Mouse (Mus musculus): ENCODE data around the gene Sema3d. TPM values are rescaled to one million over a fixed set of nuclear protein-coding genes. Genes with fewer than 3 reads are reported as not detected.

Sema3d gene
- total RNA-seq, 1 experiment: 0.76 TPM

DNA sequence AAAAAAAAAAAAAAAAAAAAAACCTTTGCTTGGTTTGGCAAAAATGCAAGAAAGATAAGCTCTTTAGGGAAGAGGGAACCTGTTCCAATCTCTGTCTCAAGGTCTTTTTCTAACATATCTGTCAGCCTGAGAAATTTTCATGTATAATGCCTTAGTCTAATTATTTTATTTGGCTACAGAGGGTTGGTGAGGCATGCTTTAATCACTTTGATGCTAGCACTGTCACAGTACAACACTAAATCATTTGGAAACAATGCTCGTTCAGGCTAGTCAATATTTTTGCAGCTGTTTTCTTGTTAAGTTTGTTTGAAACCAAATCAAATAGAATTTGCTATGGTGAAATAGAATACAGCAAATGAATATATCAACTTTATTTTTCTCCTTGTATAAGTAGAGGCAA is 74.3 kb downstream of the Sema3d start:
- no peaks in the 10 kb centered on the region for H3K36me3 ChIP-seq (ENCODE audit: control insufficient read depth, insufficient read depth, low read length, poor library complexity, severe bottlenecking)
- H3K4me3 ChIP-seq (ENCODE audit: insufficient read depth in 1 of 2, low read depth in 1 of 2, low read length in 2 of 2, poor library complexity in 1 of 2, severe bottlenecking in 1 of 2): no peak overlapping the region
- in situ Hi-C loops (cut with MboI; ENCODE audit: low sequenced_read_pairs in 2 of 2, unreplicated experiment in 2 of 2): no loop called here
- H3K9ac ChIP-seq (ENCODE audit: insufficient read depth, low read depth, low read length, poor library complexity, severe bottlenecking): no peak overlapping the region
- no peak for TF ChIP-seq MAFK (IDR thresholded peaks at IDR 0.05; ENCODE audit: insufficient read depth, low read depth, low read length)
- no peak for TF ChIP-seq ZC3H11A (IDR thresholded peaks at IDR 0.05; ENCODE audit: borderline replicate concordance, low read depth, low read length)
- TF ChIP-seq HCFC1 (IDR thresholded peaks at IDR 0.05; ENCODE audit: borderline replicate concordance, insufficient read depth, low read length): no peak
- TF ChIP-seq ZNF384 (IDR thresholded peaks at IDR 0.05; ENCODE audit: low read depth, low read length): no peak
- no peak for TF ChIP-seq CHD2 (IDR thresholded peaks at IDR 0.05; ENCODE audit: low read depth, low read length)
- H3K27ac ChIP-seq (ENCODE audit: insufficient read depth, low read depth, low read length, poor library complexity, severe bottlenecking): no peak overlapping the region
- DNase-seq (ENCODE audit: low read depth, low spot score): no peak
- H3K9me3 ChIP-seq (ENCODE audit: control insufficient read depth, insufficient read depth, low read depth, low read length): peaks cover 5% of the 10 kb centered on the region
- no peaks in the 10 kb centered on the region for H3K4me1 ChIP-seq (ENCODE audit: control insufficient read depth in 2 of 2, insufficient read depth in 2 of 2, low read length in 2 of 2, poor library complexity in 1 of 2)

DNA sequence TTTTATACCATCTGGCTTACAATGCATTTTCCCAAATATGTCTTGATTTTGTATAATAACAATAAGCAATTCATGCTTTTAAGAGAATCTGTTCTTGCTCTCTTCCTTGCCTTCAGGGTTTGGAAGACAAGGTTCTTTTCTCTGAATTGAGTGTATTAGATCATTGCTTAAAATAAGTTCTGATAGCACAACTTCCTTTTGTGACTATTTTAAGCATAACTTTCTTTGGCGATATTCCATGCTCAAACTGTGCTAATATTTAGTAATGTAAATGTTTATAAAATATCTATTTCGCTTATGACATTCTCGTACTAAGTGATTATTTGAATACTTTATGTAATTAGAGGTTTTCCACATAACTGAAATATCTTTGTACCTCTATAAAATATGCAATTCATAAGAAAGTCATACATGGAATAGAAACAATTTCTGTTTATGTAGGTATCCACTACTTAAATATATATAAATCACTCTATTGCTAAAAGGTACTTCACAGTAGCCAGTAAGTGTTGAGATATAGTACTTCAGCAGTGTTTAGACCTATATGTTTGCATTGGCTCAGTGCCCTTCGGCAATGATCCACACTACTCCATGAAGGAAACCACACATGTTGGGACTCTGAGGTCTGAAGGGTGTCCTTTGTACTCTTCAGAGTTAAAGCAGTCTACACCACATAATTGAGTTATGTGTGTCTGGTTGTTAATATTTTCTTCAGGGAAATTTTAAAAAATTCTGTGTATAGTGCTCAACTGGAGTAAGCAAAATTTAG is 84.6 kb downstream of the Sema3d start:
- H3K27ac ChIP-seq (ENCODE audit: insufficient read depth, low read depth, low read length, poor library complexity, severe bottlenecking): no peak overlapping the region
- H3K9ac ChIP-seq (ENCODE audit: insufficient read depth, low read depth, low read length, poor library complexity, severe bottlenecking): no peak overlapping the region
- no peaks in the 10 kb centered on the region for H3K4me1 ChIP-seq (ENCODE audit: control insufficient read depth in 2 of 2, insufficient read depth in 2 of 2, low read length in 2 of 2, poor library complexity in 1 of 2)
- H3K4me3 ChIP-seq (ENCODE audit: insufficient read depth in 1 of 2, low read depth in 1 of 2, low read length in 2 of 2, poor library complexity in 1 of 2, severe bottlenecking in 1 of 2): no peak overlapping the region
- in situ Hi-C loops (cut with MboI; ENCODE audit: low sequenced_read_pairs in 2 of 2, unreplicated experiment in 2 of 2): no loop called here
- H3K9me3 ChIP-seq (ENCODE audit: control insufficient read depth, insufficient read depth, low read depth, low read length): no peaks in the 10 kb centered on the region
- H3K36me3 ChIP-seq (ENCODE audit: control insufficient read depth, insufficient read depth, low read length, poor library complexity, severe bottlenecking): no peaks in the 10 kb centered on the region
- TF ChIP-seq MAFK (IDR thresholded peaks at IDR 0.05; ENCODE audit: insufficient read depth, low read depth, low read length): no peak
- no peak for TF ChIP-seq HCFC1 (IDR thresholded peaks at IDR 0.05; ENCODE audit: borderline replicate concordance, insufficient read depth, low read length)
- TF ChIP-seq CHD2 (IDR thresholded peaks at IDR 0.05; ENCODE audit: low read depth, low read length): no peak
- no peak for TF ChIP-seq ZC3H11A (IDR thresholded peaks at IDR 0.05; ENCODE audit: borderline replicate concordance, low read depth, low read length)
- no peak for TF ChIP-seq ZNF384 (IDR thresholded peaks at IDR 0.05; ENCODE audit: low read depth, low read length)
- no peak for DNase-seq (ENCODE audit: low read depth, low spot score)

DNA sequence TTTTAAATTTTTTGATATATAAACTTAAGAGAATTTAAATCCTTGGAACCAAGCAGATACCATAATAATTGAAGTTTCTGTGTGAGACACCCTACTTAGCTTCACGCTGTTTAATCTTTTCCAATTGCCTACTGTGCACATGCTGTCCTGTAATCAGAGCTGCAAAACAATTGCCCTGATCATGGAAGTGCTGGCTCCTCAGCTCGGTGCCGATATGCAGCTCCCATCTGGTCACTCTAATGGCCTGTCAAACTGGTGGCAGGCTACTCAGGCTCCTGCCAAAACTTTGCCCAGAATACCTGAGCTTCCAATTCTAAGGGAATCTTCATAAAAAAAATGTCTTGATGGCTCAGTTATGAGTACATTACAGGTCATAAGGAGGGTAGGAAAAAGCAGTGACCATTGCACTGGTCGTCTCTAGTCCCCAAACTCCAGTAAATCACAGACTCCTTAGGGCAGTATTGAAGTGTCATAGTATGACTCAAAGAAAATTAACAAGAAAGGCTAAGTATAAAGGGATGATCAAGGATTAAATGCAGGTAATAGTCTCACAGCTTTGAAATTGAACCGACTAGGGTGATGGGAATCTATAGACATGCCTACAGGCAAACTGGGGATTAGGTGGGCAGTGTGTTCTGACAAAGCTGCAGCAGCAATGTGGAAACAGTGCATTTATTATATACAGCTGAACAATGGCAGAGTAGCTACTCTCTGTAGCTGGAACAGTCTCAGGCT is 91.9 kb downstream of the Sema3d start:
- TF ChIP-seq HCFC1 (IDR thresholded peaks at IDR 0.05; ENCODE audit: borderline replicate concordance, insufficient read depth, low read length): no peak
- TF ChIP-seq MAFK (IDR thresholded peaks at IDR 0.05; ENCODE audit: insufficient read depth, low read depth, low read length): no peak
- no peak for TF ChIP-seq ZNF384 (IDR thresholded peaks at IDR 0.05; ENCODE audit: low read depth, low read length)
- no peak for TF ChIP-seq ZC3H11A (IDR thresholded peaks at IDR 0.05; ENCODE audit: borderline replicate concordance, low read depth, low read length)
- no peak for TF ChIP-seq CHD2 (IDR thresholded peaks at IDR 0.05; ENCODE audit: low read depth, low read length)

DNA sequence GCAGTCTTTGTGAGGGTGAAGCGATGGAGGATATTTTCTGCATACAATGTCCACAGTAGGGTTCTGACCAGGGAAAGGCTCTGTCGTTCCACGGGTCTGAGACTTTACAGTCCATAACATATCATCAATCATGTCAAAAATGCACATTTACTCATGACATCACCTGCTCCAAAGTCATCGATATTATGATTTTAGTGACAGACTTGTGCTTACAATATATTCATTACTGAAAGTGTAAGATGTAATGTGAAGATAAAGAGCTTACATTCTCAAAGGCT is 92.4 kb downstream of the Sema3d start:
- Histone ChIP-seq H3K4me1 (ENCODE audit: control insufficient read depth in 2 of 2, insufficient read depth in 2 of 2, low read length in 2 of 2, poor library complexity in 1 of 2) (no peaks in the 10 kb centered on the region), H3K9ac (ENCODE audit: insufficient read depth, low read depth, low read length, poor library complexity, severe bottlenecking) (no peak overlapping the region), H3K36me3 (ENCODE audit: control insufficient read depth, insufficient read depth, low read length, poor library complexity, severe bottlenecking) (no peaks in the 10 kb centered on the region), H3K4me3 (ENCODE audit: insufficient read depth in 1 of 2, low read depth in 1 of 2, low read length in 2 of 2, poor library complexity in 1 of 2, severe bottlenecking in 1 of 2) (no peak overlapping the region), H3K27ac (ENCODE audit: insufficient read depth, low read depth, low read length, poor library complexity, severe bottlenecking) (no peak overlapping the region), H3K9me3 (ENCODE audit: control insufficient read depth, insufficient read depth, low read depth, low read length) (no peaks in the 10 kb centered on the region)
- DNase-seq (ENCODE audit: low read depth, low spot score): no peak
- TF ChIP-seq CHD2 (IDR thresholded peaks at IDR 0.05; ENCODE audit: low read depth, low read length) (no peak), MAFK (IDR thresholded peaks at IDR 0.05; ENCODE audit: insufficient read depth, low read depth, low read length) (no peak), ZC3H11A (IDR thresholded peaks at IDR 0.05; ENCODE audit: borderline replicate concordance, low read depth, low read length) (no peak), HCFC1 (IDR thresholded peaks at IDR 0.05; ENCODE audit: borderline replicate concordance, insufficient read depth, low read length) (no peak), ZNF384 (IDR thresholded peaks at IDR 0.05; ENCODE audit: low read depth, low read length) (no peak)
- in situ Hi-C loops (cut with MboI; ENCODE audit: low sequenced_read_pairs in 2 of 2, unreplicated experiment in 2 of 2): no loop called here

More for the DNA sequence above, 91.9 kb downstream of the Sema3d start:
- Histone ChIP-seq H3K4me1 (ENCODE audit: control insufficient read depth in 2 of 2, insufficient read depth in 2 of 2, low read length in 2 of 2, poor library complexity in 1 of 2) (no peaks in the 10 kb centered on the region), H3K4me3 (ENCODE audit: insufficient read depth in 1 of 2, low read depth in 1 of 2, low read length in 2 of 2, poor library complexity in 1 of 2, severe bottlenecking in 1 of 2) (no peak overlapping the region), H3K36me3 (ENCODE audit: control insufficient read depth, insufficient read depth, low read length, poor library complexity, severe bottlenecking) (no peaks in the 10 kb centered on the region), H3K9ac (ENCODE audit: insufficient read depth, low read depth, low read length, poor library complexity, severe bottlenecking) (no peak overlapping the region), H3K9me3 (ENCODE audit: control insufficient read depth, insufficient read depth, low read depth, low read length) (no peaks in the 10 kb centered on the region), H3K27ac (ENCODE audit: insufficient read depth, low read depth, low read length, poor library complexity, severe bottlenecking) (no peak overlapping the region)
- in situ Hi-C loops (cut with MboI; ENCODE audit: low sequenced_read_pairs in 2 of 2, unreplicated experiment in 2 of 2): no loop called here
- no peak for DNase-seq (ENCODE audit: low read depth, low spot score)

Measured in ES-E14 (cell line).